Mouse (Mus musculus) thymus, postnatal 25 days (tissue): Measurements from ENCODE around the gene Nup93.
"Not testable (repeated sequence)": the region's sequence is repeated elsewhere in the genome, so short reads cannot be mapped to it uniquely, and the experiment has no call there.

Experiments
- DNase-seq: peaks from one replicate; pipeline ENCODE4 v3.0.0; 2022

Nup93 gene

GRCm38 (mm10) chr8:94214252-94215173, at the start of gene Nup93:
Nup93 (plus strand) TSS chr8:94214564.
- DNase-seq: peak; percentile 93

GRCm38 (mm10) chr8:94165772-94166171, 48.6 kb upstream of the Nup93 start:
- DNase-seq: not testable (repeated sequence)

- DNase-seq: peak; percentile 81
These were observed 47.1 kb upstream of the Nup93 start for GRCm38 (mm10) chr8:94167244-94167643.

GRCm38 (mm10) chr8:94169547-94169946, 44.8 kb upstream of the Nup93 start:
- no peak for DNase-seq

- DNase-seq: no peak
These were observed 43.0 kb upstream of the Nup93 start for GRCm38 (mm10) chr8:94171321-94171755.

- DNase-seq: no peak
These were observed 42.1 kb upstream of the Nup93 start, which contains the start of gene Mt2 for GRCm38 (mm10) chr8:94172075-94172808. Mt2 (plus strand) TSS chr8:94172664.

GRCm38 (mm10) chr8:94172809-94173732, 41.3 kb upstream of the Nup93 start:
- DNase-seq: peak; percentile 30

GRCm38 (mm10) chr8:94173848-94174403, 40.4 kb upstream of the Nup93 start:
- no peak for DNase-seq

- no peak for DNase-seq
These were observed 39.6 kb upstream of the Nup93 start for GRCm38 (mm10) chr8:94174619-94175213.

- no peak for DNase-seq
These were observed 36.5 kb upstream of the Nup93 start for GRCm38 (mm10) chr8:94177716-94178390.

GRCm38 (mm10) chr8:94178857-94179712, 35.3 kb upstream of the Nup93 start, which contains the start of gene Mt1:
Mt1 (plus strand) TSS chr8:94179082.
- no peak for DNase-seq

GRCm38 (mm10) chr8:94179713-94180560, 34.4 kb upstream of the Nup93 start:
- no peak for DNase-seq

- DNase-seq: no peak
These were observed 33.8 kb upstream of the Nup93 start for GRCm38 (mm10) chr8:94180561-94180908.

- DNase-seq: no peak
These were observed 32.1 kb upstream of the Nup93 start for GRCm38 (mm10) chr8:94182055-94182929.

GRCm38 (mm10) chr8:94183117-94183516, 31.2 kb upstream of the Nup93 start:
- peak; percentile 63 for DNase-seq

GRCm38 (mm10) chr8:94184357-94184843, 30.0 kb upstream of the Nup93 start:
- no peak for DNase-seq

- DNase-seq: no peak
These were observed 28.6 kb upstream of the Nup93 start for GRCm38 (mm10) chr8:94185791-94186190.

GRCm38 (mm10) chr8:94186542-94186941, 27.8 kb upstream of the Nup93 start:
- DNase-seq: peak; percentile 78
